Mouse (Mus musculus) spleen, adult 2 months (tissue): Measurements from ENCODE around the gene Rnf10.

ENCODE experiments used
- CTCF ChIP-seq: fragments of 200-500 bp; IDR thresholded peaks from 2 replicates; pipeline ENCODE4 v1.5.1; 2011; ENCODE audit warnings: mild to moderate bottlenecking, inconsistent platforms; ENCODE audit not compliant: insufficient read depth, insufficient read length, insufficient replicate concordance; ENCODE audit errors: extremely low read depth
- POLR2A ChIP-seq: fragments of 200-500 bp; IDR thresholded peaks from 2 replicates; pipeline ENCODE4 v1.6.1; 2011; ENCODE audit warnings: low read depth, low read length, inconsistent platforms

- TF ChIP-seq CTCF (no peak), POLR2A (no peak)
Measured at GRCm38 (mm10) chr5:115203735-115204561, 68.8 kb downstream of the Rnf10 start.
